Mouse (Mus musculus) myocyte (in vitro differentiated cells): Measurements from ENCODE around the gene Cyp2d11.

Experiments
- MAX ChIP-seq: IDR thresholded peaks from one replicate; pipeline ENCODE4 v1.6.1; 2011; ENCODE audit warnings: low read depth, mild to moderate bottlenecking, control low read depth
- POLR2A ChIP-seq: IDR thresholded peaks from one replicate; pipeline ENCODE4 v1.6.1; 2011; ENCODE audit warnings: low read depth, mild to moderate bottlenecking, control low read depth, moderate library complexity; ENCODE audit not compliant: insufficient read length
- POLR2AphosphoS2 ChIP-seq: IDR thresholded peaks from one replicate; pipeline ENCODE4 v1.6.1; 2011; ENCODE audit warnings: low read depth, control low read depth; ENCODE audit not compliant: insufficient read length
- TCF12 ChIP-seq: IDR thresholded peaks from one replicate; pipeline ENCODE4 v1.6.1; 2011; ENCODE audit warnings: mild to moderate bottlenecking, control low read depth; ENCODE audit not compliant: poor library complexity, insufficient read depth, severe bottlenecking

DNA sequence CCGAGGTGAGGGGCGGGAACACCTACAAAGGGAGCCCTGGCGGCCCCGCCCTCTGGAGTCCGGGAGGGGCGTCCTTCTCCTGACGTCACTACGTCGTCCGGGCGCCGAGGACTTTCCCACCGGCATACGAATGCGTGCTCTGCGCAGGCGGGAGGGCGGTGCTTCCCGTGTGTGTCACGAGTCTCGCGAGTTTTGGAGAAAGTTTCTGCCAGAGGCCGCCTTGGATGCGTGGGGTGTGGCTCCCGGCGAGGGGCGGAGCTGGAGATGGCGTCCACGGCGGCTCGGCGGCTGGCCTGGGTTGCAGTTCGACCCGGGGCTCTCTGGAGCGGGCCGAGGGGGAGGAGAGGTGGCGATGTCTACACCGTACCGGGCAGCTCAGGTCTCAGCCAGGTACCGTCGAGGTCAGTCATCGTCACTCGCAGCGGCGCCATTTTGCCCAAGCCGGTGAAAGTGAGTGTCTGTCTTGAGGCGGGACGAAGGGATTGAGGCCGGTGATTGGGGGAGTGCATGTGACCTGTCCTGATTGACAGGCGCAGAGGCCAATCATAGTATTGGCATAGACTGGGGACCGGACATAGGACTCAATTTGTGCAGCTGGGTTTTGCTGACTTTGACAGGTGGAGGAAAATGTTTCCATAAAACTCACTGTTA is 47.9 kb downstream of the Cyp2d11 start:
- peak; percentile 89 for TF ChIP-seq POLR2AphosphoS2
- peak; percentile 93 for TF ChIP-seq POLR2A
- TF ChIP-seq MAX = no peak
- TF ChIP-seq TCF12 = peak; percentile 14
